Comparison of ENCODE assay signal across 8 mouse cellular contexts in genomic region chr17:83954291-83955057, GRCm38 (mm10).
A peak's percentile ranks its signal among the peaks of the same experiment; 100 is the strongest.
DNase-seq lines count a peak whose midpoint lies in the region; ATAC-seq lines count a peak whose summit lies in the region.

No protein-coding gene starts in this region.

- H3K27ac ChIP-seq in embryonic facial prominence, embryonic 10.5 days (replicated peaks), result peak overlapping the region; percentile 92
- peak overlapping the region; percentile 94 for H3K27ac ChIP-seq in intestine, embryonic 16.5 days (ENCODE audit: low read length)
- H3K27ac ChIP-seq in midbrain, embryonic 13.5 days, result peak overlapping the region; percentile 87

- WGBS in embryonic facial prominence, embryonic 10.5 days, result 11% methylated on average over 16 of the region's 16 CpGs
- 21% methylated on average over 16 of the region's 16 CpGs for WGBS in intestine, embryonic 16.5 days
- 2% methylated on average over 16 of the region's 16 CpGs for WGBS in midbrain, embryonic 13.5 days

- H3K27me3 ChIP-seq in embryonic facial prominence, embryonic 10.5 days (replicated peaks; ENCODE audit: low read depth, poor library complexity, severe bottlenecking), result no peaks in the 10 kb centered on the region
- H3K27me3 ChIP-seq in intestine, embryonic 16.5 days (replicated peaks; ENCODE audit: control insufficient read depth, insufficient read depth, low read length), result no peaks in the 10 kb centered on the region
- no peaks in the 10 kb centered on the region for H3K27me3 ChIP-seq in midbrain, embryonic 13.5 days

- peak; percentile 93 for DNase-seq in NIH3T3 (ENCODE audit: low read depth)
- DNase-seq in embryonic facial prominence, embryonic 10.5 days (ENCODE audit: low spot score), result peak; percentile 77
- peak; percentile 45 for DNase-seq in left cerebral cortex, postnatal 4 days
- peak; percentile 56 for DNase-seq in testis, postnatal 10 days (ENCODE audit: low spot score)
- DNase-seq in cerebellum, postnatal 14 days, result no peak

- peak; percentile 82 for ATAC-seq in granulocyte monocyte progenitor cell, adult 5-6 weeks (replicated peaks; ENCODE audit: poor library complexity, severe bottlenecking)
- peak; percentile 11 for ATAC-seq in intestine, embryonic 16.5 days
- peak; percentile 83 for ATAC-seq in midbrain, embryonic 13.5 days

- peak overlapping the region; percentile 58 for H3K9ac ChIP-seq in intestine, embryonic 16.5 days (ENCODE audit: low read depth, low read length)
- 0 out of 2 replicates have a peak overlapping the region, but pooled peaks have one; percentile 21 for H3K9ac ChIP-seq in midbrain, embryonic 13.5 days (replicated peaks)

- H3K9me3 ChIP-seq in embryonic facial prominence, embryonic 10.5 days, result no peaks in the 10 kb centered on the region
- no peaks in the 10 kb centered on the region for H3K9me3 ChIP-seq in intestine, embryonic 16.5 days (ENCODE audit: control insufficient read depth, low read length)
- no peaks in the 10 kb centered on the region for H3K9me3 ChIP-seq in midbrain, embryonic 13.5 days

- H3K4me2 ChIP-seq in intestine, embryonic 16.5 days (ENCODE audit: low read depth, low read length), result no peak overlapping the region
- 0 out of 2 replicates have a peak overlapping the region, but pooled peaks have one; percentile 7 for H3K4me2 ChIP-seq in midbrain, embryonic 13.5 days (replicated peaks)

- peaks cover 85% of the 10 kb centered on the region for H3K4me1 ChIP-seq in embryonic facial prominence, embryonic 10.5 days
- H3K4me1 ChIP-seq in intestine, embryonic 16.5 days (ENCODE audit: control insufficient read depth, insufficient read depth, low read length), result peaks cover 60% of the 10 kb centered on the region
- H3K4me1 ChIP-seq in midbrain, embryonic 13.5 days (replicated peaks), result peaks cover 45% of the 10 kb centered on the region

- H3K36me3 ChIP-seq in embryonic facial prominence, embryonic 10.5 days (replicated peaks), result no peaks in the 10 kb centered on the region
- H3K36me3 ChIP-seq in intestine, embryonic 16.5 days (ENCODE audit: control insufficient read depth, insufficient read depth, low read length), result no peaks in the 10 kb centered on the region
- H3K36me3 ChIP-seq in midbrain, embryonic 13.5 days, result no peaks in the 10 kb centered on the region

- intact Hi-C loops in left cerebral cortex, postnatal 4 days (cut with DNase I), result no loop called here

- H3K4me3 ChIP-seq in embryonic facial prominence, embryonic 10.5 days, result no peak overlapping the region
- no peak overlapping the region for H3K4me3 ChIP-seq in intestine, embryonic 16.5 days (ENCODE audit: low read length)
- H3K4me3 ChIP-seq in midbrain, embryonic 13.5 days (replicated peaks), result no peak overlapping the region

Comparison
In these comparisons a context has a peak if more than half of its experiments do, and no peak if none do; other contexts are left out.
1. DNase-seq: peak in NIH3T3 (single experiment), embryonic facial prominence, embryonic 10.5 days (single experiment), left cerebral cortex, postnatal 4 days (single experiment) and testis, postnatal 10 days (single experiment); none in cerebellum, postnatal 14 days (0 of 2).
2. ATAC-seq: peak in every context shown above with its lines; median percentile 83 in midbrain, embryonic 13.5 days; 82 in granulocyte monocyte progenitor cell, adult 5-6 weeks; 11 in intestine, embryonic 16.5 days.
3. Peak in every context shown above with its lines, with median percentiles within 50 percentile points of each other: H3K27ac ChIP-seq.